Mouse (Mus musculus): ENCODE data around the gene Dagla. TPM values are rescaled to one million over a fixed set of nuclear protein-coding genes. Genes with fewer than 3 reads are reported as not detected.

Dagla gene
- polyA plus RNA-seq, 1 experiment from 2014 or later, result 0.98 TPM

GRCm38 (mm10) chr19:10307351-10307750 lies 2.7 kb upstream of the Dagla start:
- DNase-seq (ENCODE audit: low spot score) (no peak), ATAC-seq (replicated peaks; ENCODE audit: insufficient number of reproducible peaks, low FRiP score, low TSS enrichment, low read depth) (no peak)
- H3K36me3 ChIP-seq (replicated peaks; ENCODE audit: control insufficient read depth, insufficient read depth, low read depth, low read length), result no peaks in the 10 kb centered on the region
- no peaks in the 10 kb centered on the region; the same call in 1 of the 2 replicates for H3K27me3 ChIP-seq (ENCODE audit: control insufficient read depth, insufficient read depth, low read length)
- no peak overlapping the region for H3K9ac ChIP-seq (replicated peaks; ENCODE audit: low read length)
- H3K4me3 ChIP-seq (ENCODE audit: low read depth, low read length), result no peak overlapping the region
- H3K4me2 ChIP-seq (ENCODE audit: low read depth, low read length), result no peak overlapping the region
- H3K4me1 ChIP-seq (ENCODE audit: control insufficient read depth, insufficient read depth, low read length), result no peaks in the 10 kb centered on the region
- no peaks in the 10 kb centered on the region for H3K9me3 ChIP-seq (replicated peaks; ENCODE audit: control insufficient read depth, low read length)
- 77% methylated on average over 5 of the region's 5 CpGs for WGBS
- no peak overlapping the region for H3K27ac ChIP-seq (replicated peaks; ENCODE audit: low read depth, low read length)

- 81% methylated on average over 5 of the region's 5 CpGs for WGBS
Measured at GRCm38 (mm10) chr19:10306521-10307243, 2.0 kb upstream of the Dagla start.

GRCm38 (mm10) chr19:10305640-10306039 lies 963 bp upstream of the Dagla start:
- Histone ChIP-seq H3K9me3 (replicated peaks; ENCODE audit: control insufficient read depth, low read length) (no peaks in the 10 kb centered on the region), H3K4me3 (ENCODE audit: low read depth, low read length) (no peak overlapping the region), H3K27me3 (ENCODE audit: control insufficient read depth, insufficient read depth, low read length) (no peaks in the 10 kb centered on the region; the same call in 1 of the 2 replicates), H3K4me1 (ENCODE audit: control insufficient read depth, insufficient read depth, low read length) (no peaks in the 10 kb centered on the region), H3K9ac (replicated peaks; ENCODE audit: low read length) (no peak overlapping the region), H3K36me3 (replicated peaks; ENCODE audit: control insufficient read depth, insufficient read depth, low read depth, low read length) (no peaks in the 10 kb centered on the region), H3K4me2 (ENCODE audit: low read depth, low read length) (no peak overlapping the region), H3K27ac (replicated peaks; ENCODE audit: low read depth, low read length) (no peak overlapping the region)
- DNase-seq (ENCODE audit: low spot score), result no peak
- WGBS, result 84% methylated on average over 12 of the region's 12 CpGs
- no peak for ATAC-seq (replicated peaks; ENCODE audit: insufficient number of reproducible peaks, low FRiP score, low TSS enrichment, low read depth)

More at GRCm38 (mm10) chr19:10306521-10307243, 2.0 kb upstream of the Dagla start:
- no peak for ATAC-seq (replicated peaks; ENCODE audit: insufficient number of reproducible peaks, low FRiP score, low TSS enrichment, low read depth)
- no peak overlapping the region for H3K4me3 ChIP-seq (ENCODE audit: low read depth, low read length)
- H3K36me3 ChIP-seq (replicated peaks; ENCODE audit: control insufficient read depth, insufficient read depth, low read depth, low read length), result no peaks in the 10 kb centered on the region
- no peak overlapping the region for H3K4me2 ChIP-seq (ENCODE audit: low read depth, low read length)
- H3K27ac ChIP-seq (replicated peaks; ENCODE audit: low read depth, low read length), result no peak overlapping the region
- H3K9ac ChIP-seq (replicated peaks; ENCODE audit: low read length), result no peak overlapping the region
- H3K9me3 ChIP-seq (replicated peaks; ENCODE audit: control insufficient read depth, low read length), result no peaks in the 10 kb centered on the region
- no peak for DNase-seq (ENCODE audit: low spot score)
- no peaks in the 10 kb centered on the region for H3K4me1 ChIP-seq (ENCODE audit: control insufficient read depth, insufficient read depth, low read length)
- H3K27me3 ChIP-seq (ENCODE audit: control insufficient read depth, insufficient read depth, low read length), result no peaks in the 10 kb centered on the region; the same call in 1 of the 2 replicates

GRCm38 (mm10) chr19:10304395-10304794 lies 282 bp downstream of the Dagla start:
- H3K4me2 ChIP-seq (ENCODE audit: low read depth, low read length), result peak overlapping the region; percentile 98
- H3K9me3 ChIP-seq (replicated peaks; ENCODE audit: control insufficient read depth, low read length), result no peaks in the 10 kb centered on the region
- peak overlapping the region; percentile 84 for H3K9ac ChIP-seq (replicated peaks; ENCODE audit: low read length)
- WGBS, result 5% methylated on average over 37 of the region's 37 CpGs
- no peaks in the 10 kb centered on the region for H3K4me1 ChIP-seq (ENCODE audit: control insufficient read depth, insufficient read depth, low read length)
- H3K36me3 ChIP-seq (replicated peaks; ENCODE audit: control insufficient read depth, insufficient read depth, low read depth, low read length), result no peaks in the 10 kb centered on the region
- ATAC-seq (replicated peaks; ENCODE audit: insufficient number of reproducible peaks, low FRiP score, low TSS enrichment, low read depth) (peak; percentile 45), DNase-seq (ENCODE audit: low spot score) (no peak)
- no peak overlapping the region for H3K27ac ChIP-seq (replicated peaks; ENCODE audit: low read depth, low read length)
- peak overlapping the region; percentile 69 for H3K4me3 ChIP-seq (ENCODE audit: low read depth, low read length)
- no peaks in the 10 kb centered on the region; the same call in 1 of the 2 replicates for H3K27me3 ChIP-seq (ENCODE audit: control insufficient read depth, insufficient read depth, low read length)

- Histone ChIP-seq H3K9me3 (replicated peaks; ENCODE audit: control insufficient read depth, low read length) (no peaks in the 10 kb centered on the region), H3K36me3 (replicated peaks; ENCODE audit: control insufficient read depth, insufficient read depth, low read depth, low read length) (no peaks in the 10 kb centered on the region), H3K27me3 (ENCODE audit: control insufficient read depth, insufficient read depth, low read length) (no peaks in the 10 kb centered on the region; the same call in 1 of the 2 replicates), H3K27ac (replicated peaks; ENCODE audit: low read depth, low read length) (no peak overlapping the region), H3K4me3 (ENCODE audit: low read depth, low read length) (no peak overlapping the region), H3K4me1 (ENCODE audit: control insufficient read depth, insufficient read depth, low read length) (no peaks in the 10 kb centered on the region), H3K9ac (replicated peaks; ENCODE audit: low read length) (no peak overlapping the region), H3K4me2 (ENCODE audit: low read depth, low read length) (no peak overlapping the region)
- ATAC-seq (replicated peaks; ENCODE audit: insufficient number of reproducible peaks, low FRiP score, low TSS enrichment, low read depth) (no peak), DNase-seq (ENCODE audit: low spot score) (no peak)
- 92% methylated on average over 3 of the region's 3 CpGs for WGBS
Measured at GRCm38 (mm10) chr19:10302852-10303251, 1.8 kb downstream of the Dagla start.

GRCm38 (mm10) chr19:10301866-10302356 lies 2.8 kb downstream of the Dagla start:
- H3K9ac ChIP-seq (replicated peaks; ENCODE audit: low read length), result no peak overlapping the region
- H3K4me3 ChIP-seq (ENCODE audit: low read depth, low read length), result no peak overlapping the region
- ATAC-seq (replicated peaks; ENCODE audit: insufficient number of reproducible peaks, low FRiP score, low TSS enrichment, low read depth) (no peak), DNase-seq (ENCODE audit: low spot score) (no peak)
- H3K4me1 ChIP-seq (ENCODE audit: control insufficient read depth, insufficient read depth, low read length), result no peaks in the 10 kb centered on the region; the same call in 1 of the 2 replicates
- no peak overlapping the region for H3K4me2 ChIP-seq (ENCODE audit: low read depth, low read length)
- H3K27me3 ChIP-seq (ENCODE audit: control insufficient read depth, insufficient read depth, low read length), result no peaks in the 10 kb centered on the region; the same call in 1 of the 2 replicates
- no peak overlapping the region for H3K27ac ChIP-seq (replicated peaks; ENCODE audit: low read depth, low read length)
- 82% methylated on average over 4 of the region's 4 CpGs for WGBS
- no peaks in the 10 kb centered on the region for H3K36me3 ChIP-seq (replicated peaks; ENCODE audit: control insufficient read depth, insufficient read depth, low read depth, low read length)
- no peaks in the 10 kb centered on the region for H3K9me3 ChIP-seq (replicated peaks; ENCODE audit: control insufficient read depth, low read length)

GRCm38 (mm10) chr19:10301263-10301662 lies 3.4 kb downstream of the Dagla start:
- whole genome bisulfite sequencing, result 84% methylated on average over 11 of the region's 11 CpGs

GRCm38 (mm10) chr19:10300809-10301208 lies 3.9 kb downstream of the Dagla start:
- H3K9ac ChIP-seq (replicated peaks; ENCODE audit: low read length), result no peak overlapping the region
- DNase-seq (ENCODE audit: low spot score), result no peak
- H3K27ac ChIP-seq (replicated peaks; ENCODE audit: low read depth, low read length), result no peak overlapping the region
- H3K4me3 ChIP-seq (ENCODE audit: low read depth, low read length), result no peak overlapping the region
- no peak overlapping the region for H3K4me2 ChIP-seq (ENCODE audit: low read depth, low read length)
- WGBS, result 85% methylated on average over 4 of the region's 4 CpGs
- no peaks in the 10 kb centered on the region; the same call in 1 of the 2 replicates for H3K27me3 ChIP-seq (ENCODE audit: control insufficient read depth, insufficient read depth, low read length)
- H3K4me1 ChIP-seq (ENCODE audit: control insufficient read depth, insufficient read depth, low read length), result peaks cover 5% of the 10 kb centered on the region
- H3K36me3 ChIP-seq (replicated peaks; ENCODE audit: control insufficient read depth, insufficient read depth, low read depth, low read length), result no peaks in the 10 kb centered on the region
- no peaks in the 10 kb centered on the region for H3K9me3 ChIP-seq (replicated peaks; ENCODE audit: control insufficient read depth, low read length)
- ATAC-seq (replicated peaks; ENCODE audit: insufficient number of reproducible peaks, low FRiP score, low TSS enrichment, low read depth), result no peak

More at GRCm38 (mm10) chr19:10301263-10301662, 3.4 kb downstream of the Dagla start:
- Histone ChIP-seq H3K27me3 (ENCODE audit: control insufficient read depth, insufficient read depth, low read length) (no peaks in the 10 kb centered on the region; the same call in 1 of the 2 replicates), H3K36me3 (replicated peaks; ENCODE audit: control insufficient read depth, insufficient read depth, low read depth, low read length) (no peaks in the 10 kb centered on the region), H3K4me1 (ENCODE audit: control insufficient read depth, insufficient read depth, low read length) (peaks cover under 1% of the 10 kb centered on the region), H3K9me3 (replicated peaks; ENCODE audit: control insufficient read depth, low read length) (no peaks in the 10 kb centered on the region), H3K9ac (replicated peaks; ENCODE audit: low read length) (no peak overlapping the region), H3K27ac (replicated peaks; ENCODE audit: low read depth, low read length) (no peak overlapping the region), H3K4me3 (ENCODE audit: low read depth, low read length) (no peak overlapping the region), H3K4me2 (ENCODE audit: low read depth, low read length) (no peak overlapping the region)
- DNase-seq (ENCODE audit: low spot score) (no peak), ATAC-seq (replicated peaks; ENCODE audit: insufficient number of reproducible peaks, low FRiP score, low TSS enrichment, low read depth) (no peak)

Data from embryonic facial prominence, embryonic 11.5 days (tissue).